Mouse (Mus musculus) layer of hippocampus, postnatal 14 days (tissue): ENCODE results near the gene Gcg. TPM values are rescaled to one million over a fixed set of nuclear protein-coding genes. Genes with fewer than 3 reads are reported as not detected.

ENCODE experiments used
- DNase-seq, 2 experiments: peaks; one replicate each; pipeline ENCODE4 v3.0.0; 2021 to 2022; ENCODE audit warnings: low spot score in 2 of 2, mixed read lengths in 1 of 2
- total RNA-seq, 2 experiments: library from RNA; stranded (reverse); gene quantifications; 2 replicates each; pipeline ENCODE4 v1.2.3; 2021

Gcg gene
- total RNA-seq, 2 experiments from 2014 or later, result 0.64 TPM; not detected in 1

- DNase-seq, result peak in 1 of 2 experiments; percentile 16
Observed at GRCm38 (mm10) chr2:62460231-62460710, 23.2 kb downstream of the Gcg start.

- no peak for DNase-seq
Observed at GRCm38 (mm10) chr2:62459241-62460174, 23.9 kb downstream of the Gcg start.

- peak in 1 of 2 experiments; percentile 55 for DNase-seq
Observed at GRCm38 (mm10) chr2:62458070-62458469, 25.4 kb downstream of the Gcg start.

GRCm38 (mm10) chr2:62454991-62455390 is 28.5 kb downstream of the Gcg start:
- no peak for DNase-seq

- DNase-seq, result no peak
Observed at GRCm38 (mm10) chr2:62454033-62454432, 29.4 kb downstream of the Gcg start.

GRCm38 (mm10) chr2:62450364-62450763 is 33.1 kb downstream of the Gcg start:
- DNase-seq, result no peak

GRCm38 (mm10) chr2:62449692-62450346 is 33.6 kb downstream of the Gcg start:
- no peak for DNase-seq

GRCm38 (mm10) chr2:62440802-62441544 is 42.5 kb downstream of the Gcg start:
- DNase-seq, result no peak

- DNase-seq, result no peak
Observed at GRCm38 (mm10) chr2:62440083-62440482, 43.4 kb downstream of the Gcg start.

- no peak for DNase-seq
Observed at GRCm38 (mm10) chr2:62431245-62431795, 52.1 kb downstream of the Gcg start.

- DNase-seq, result no peak
Observed at GRCm38 (mm10) chr2:62425941-62426340, 57.5 kb downstream of the Gcg start.

Other genes with a start within 250 kb of the Gcg start
- 1 to 10 TPM in 1 of 2 experiments, under 1 TPM in 1; 0.78 to 1.0 TPM for gene Dpp4, start 71.4 kb downstream of the Gcg start, total RNA-seq
- 1 to 10 TPM in 1 of 2 experiments, under 1 TPM in 1; 0.62 to 1.8 TPM for gene Fap, start 90.4 kb upstream of the Gcg start, total RNA-seq
- 1 to 10 TPM; 1.2 TPM for gene Ifih1, start 162.6 kb upstream of the Gcg start, total RNA-seq
- gene Gca, start 180.6 kb upstream of the Gcg start, total RNA-seq, result 10 to 100 TPM in 1 of 2 experiments, 1 to 10 TPM in 1; 9.7 to 11.7 TPM